Mouse (Mus musculus): ENCODE data around the gene Olfr694.

- TF ChIP-seq EP300 (IDR thresholded peaks at IDR 0.05; ENCODE audit: low read depth), result no peak
- TF ChIP-seq CTCF (IDR thresholded peaks at IDR 0.05; ENCODE audit: low read depth), result no peak
Measured at GRCm38 (mm10) chr7:106644222-106644870, 47.3 kb downstream of the Olfr694 start.

All from liver, embryonic 14.5 days (tissue).